Mouse (Mus musculus): ENCODE results near the gene Catsperg2.
"Not testable (repeated sequence)": the region's sequence is repeated elsewhere in the genome, so short reads cannot be mapped to it uniquely, and the experiment has no call there.

Gene Catsperg2

GRCm38 (mm10) chr7:29726860-29727259 is at the start of gene Catsperg2:
Catsperg2 (minus strand) TSS chr7:29727032.
- in situ Hi-C loops (cut with MboI, MseI) = not testable (repeated sequence)

GRCm38 (mm10) chr7:29776568-29776967 is 49.7 kb upstream of the Catsperg2 start:
- in situ Hi-C loops (cut with MboI, MseI) = no loop called here

GRCm38 (mm10) chr7:29774371-29774770 is 47.5 kb upstream of the Catsperg2 start:
- in situ Hi-C loops (cut with MboI, MseI) = no loop called here

- in situ Hi-C loops (cut with MboI, MseI) = no loop called here
Measured at GRCm38 (mm10) chr7:29773503-29773902, 46.7 kb upstream of the Catsperg2 start.

GRCm38 (mm10) chr7:29768980-29769379 is 42.1 kb upstream of the Catsperg2 start:
- in situ Hi-C loops (cut with MboI, MseI) = loop anchor here (5.0 kb wide), 1 partner anchor 43 kb away; no protein-coding TSS in a partner anchor

- in situ Hi-C loops (cut with MboI, MseI) = loop anchor here (5.0 kb wide), 1 partner anchor 44 kb away; no protein-coding TSS in a partner anchor
Measured at GRCm38 (mm10) chr7:29768090-29768900, 41.5 kb upstream of the Catsperg2 start, which contains the start of gene Zfp84. Zfp84 (plus strand) TSS chr7:29768552.

GRCm38 (mm10) chr7:29767058-29767686 is 40.3 kb upstream of the Catsperg2 start:
- in situ Hi-C loops (cut with MboI, MseI) = loop anchor here (5.0 kb wide), 1 partner anchor 45 kb away; no protein-coding TSS in a partner anchor

GRCm38 (mm10) chr7:29764702-29765101 is 37.9 kb upstream of the Catsperg2 start:
- in situ Hi-C loops (cut with MboI, MseI) = loop anchor here (5.0 kb wide), 1 partner anchor 48 kb away; no protein-coding TSS in a partner anchor

GRCm38 (mm10) chr7:29760476-29760875 is 33.6 kb upstream of the Catsperg2 start:
- in situ Hi-C loops (cut with MboI, MseI) = no loop called here

GRCm38 (mm10) chr7:29742258-29742657 is 15.4 kb upstream of the Catsperg2 start:
- in situ Hi-C loops (cut with MboI, MseI) = no loop called here

GRCm38 (mm10) chr7:29728055-29728454 is 1.2 kb upstream of the Catsperg2 start:
- in situ Hi-C loops (cut with MboI, MseI) = no loop called here

GRCm38 (mm10) chr7:29725461-29726142 is 1.2 kb downstream of the Catsperg2 start:
- in situ Hi-C loops (cut with MboI, MseI) = not testable (repeated sequence)

GRCm38 (mm10) chr7:29708891-29709290 is 17.9 kb downstream of the Catsperg2 start:
- in situ Hi-C loops (cut with MboI, MseI) = not testable (repeated sequence)

GRCm38 (mm10) chr7:29695231-29695630 is 31.6 kb downstream of the Catsperg2 start:
- in situ Hi-C loops (cut with MboI, MseI) = loop anchor here (10.0 kb wide), 1 partner anchor 1060 kb away; the partner anchor contains the start of gene Acp7

- in situ Hi-C loops (cut with MboI, MseI) = no loop called here
Measured at GRCm38 (mm10) chr7:29681868-29682267, 45.0 kb downstream of the Catsperg2 start.
